Mouse (Mus musculus): ENCODE measurements at regions not wholly inside any gene's neighbourhood (a gene's known extent, or its start where the extent isn't known, plus 50 kb on each side); places are given as distances from the start of the nearest gene placed in this dataset.

DNA sequence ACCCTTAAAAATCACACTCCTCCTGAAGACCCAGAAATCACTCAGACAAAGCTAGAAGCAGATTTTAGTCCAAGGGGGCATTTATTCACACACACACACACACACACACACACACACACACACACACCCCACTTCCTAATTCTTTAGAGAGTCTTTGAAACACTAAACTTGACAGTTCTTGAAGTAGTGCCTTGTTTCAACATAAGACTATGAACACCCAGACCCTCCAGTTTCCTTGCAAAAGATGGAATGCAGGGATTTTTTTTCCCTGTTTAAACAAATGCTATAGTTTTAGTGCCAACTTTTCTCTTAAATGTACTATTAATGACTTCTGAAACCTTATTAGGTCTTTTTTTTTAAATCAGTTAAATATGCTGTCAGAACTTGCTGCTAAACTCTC is 279.2 kb upstream of the Fat1 start:
- Histone ChIP-seq H3K9ac (no peak overlapping the region), H3K27me3 (replicated peaks) (no peaks in the 10 kb centered on the region), H3K36me3 (no peaks in the 10 kb centered on the region), H3K4me3 (no peak overlapping the region), H3K27ac (no peak overlapping the region), H3K4me1 (no peaks in the 10 kb centered on the region), H3K4me2 (no peak overlapping the region), H3K9me3 (replicated peaks) (no peaks in the 10 kb centered on the region)
- ATAC-seq: no peak

- Histone ChIP-seq H3K4me2 (no peak overlapping the region), H3K27ac (no peak overlapping the region), H3K27me3 (replicated peaks) (no peaks in the 10 kb centered on the region), H3K36me3 (no peaks in the 10 kb centered on the region), H3K9me3 (replicated peaks) (no peaks in the 10 kb centered on the region), H3K9ac (no peak overlapping the region), H3K4me3 (no peak overlapping the region), H3K4me1 (no peaks in the 10 kb centered on the region)
- ATAC-seq: no peak
- 65% methylated on average over 4 of the region's 4 CpGs for WGBS (ENCODE audit: insufficient replicate concordance)
Observed at GRCm38 (mm10) chr8:44656470-44656869, 278.8 kb upstream of the Fat1 start.

DNA sequence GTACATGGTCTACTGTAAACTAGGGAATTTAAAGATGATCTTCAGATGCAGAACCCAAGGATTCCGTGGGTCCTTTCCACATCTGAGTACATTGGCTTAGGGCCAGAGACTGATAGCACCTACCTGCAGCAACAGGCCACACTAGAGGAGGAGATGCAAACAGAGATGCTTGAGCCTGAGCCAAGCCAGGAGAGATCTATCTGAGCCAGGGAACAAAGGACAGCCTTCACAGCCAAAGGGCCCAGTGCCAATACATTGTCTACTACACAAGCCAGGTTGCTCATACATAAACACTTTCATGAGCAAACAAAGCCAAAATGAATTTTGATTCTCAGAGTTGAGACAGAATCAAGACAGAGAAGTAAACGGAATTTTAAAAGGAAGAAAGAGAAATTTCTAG is 273.6 kb upstream of the Fat1 start:
- 46% methylated on average over 2 of the region's 2 CpGs for WGBS (ENCODE audit: insufficient replicate concordance)
- Histone ChIP-seq H3K4me1 (no peaks in the 10 kb centered on the region), H3K9ac (no peak overlapping the region), H3K27me3 (replicated peaks) (no peaks in the 10 kb centered on the region), H3K4me2 (no peak overlapping the region), H3K4me3 (no peak overlapping the region), H3K9me3 (replicated peaks) (no peaks in the 10 kb centered on the region), H3K36me3 (no peaks in the 10 kb centered on the region), H3K27ac (no peak overlapping the region)
- no peak for ATAC-seq

GRCm38 (mm10) chr8:44687126-44687525 is 248.1 kb upstream of the Fat1 start:
- H3K4me2 ChIP-seq: no peak overlapping the region

GRCm38 (mm10) chr8:44689837-44690592 is 245.2 kb upstream of the Fat1 start:
- H3K27me3 ChIP-seq (replicated peaks): no peaks in the 10 kb centered on the region
- H3K9ac ChIP-seq: no peak overlapping the region
- H3K9me3 ChIP-seq (replicated peaks): no peaks in the 10 kb centered on the region
- H3K27ac ChIP-seq: no peak overlapping the region
- 72% methylated on average over 9 of the region's 9 CpGs for WGBS (ENCODE audit: insufficient replicate concordance)
- H3K4me2 ChIP-seq: no peak overlapping the region
- H3K4me1 ChIP-seq: no peaks in the 10 kb centered on the region
- no peaks in the 10 kb centered on the region for H3K36me3 ChIP-seq
- H3K4me3 ChIP-seq: no peak overlapping the region
- ATAC-seq: no peak

More at GRCm38 (mm10) chr8:44687126-44687525, 248.1 kb upstream of the Fat1 start:
- Histone ChIP-seq H3K9ac (no peak overlapping the region), H3K36me3 (no peaks in the 10 kb centered on the region), H3K4me1 (no peaks in the 10 kb centered on the region), H3K27ac (no peak overlapping the region), H3K4me3 (no peak overlapping the region), H3K9me3 (replicated peaks) (no peaks in the 10 kb centered on the region), H3K27me3 (replicated peaks) (no peaks in the 10 kb centered on the region)
- 71% methylated on average over 9 of the region's 9 CpGs for WGBS (ENCODE audit: insufficient replicate concordance)
- no peak for ATAC-seq

DNA sequence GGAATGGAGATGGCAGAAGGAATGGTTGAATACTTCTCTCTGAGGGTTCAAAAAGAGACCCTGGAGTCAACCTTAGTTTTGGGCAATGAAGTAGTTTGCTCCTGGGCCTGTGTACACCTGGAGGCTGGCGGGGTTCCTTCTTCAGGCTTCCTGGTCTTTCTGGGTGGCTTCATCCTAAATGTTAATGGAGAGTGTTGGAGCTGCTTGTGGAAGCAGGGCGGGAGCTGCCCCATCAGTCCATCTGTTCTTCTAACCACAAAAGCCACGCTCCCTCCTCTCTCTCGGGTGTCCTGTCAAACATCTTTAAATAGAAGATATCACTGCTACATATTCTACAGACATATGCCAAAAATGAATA is 244.7 kb upstream of the Fat1 start:
- no peaks in the 10 kb centered on the region for H3K27me3 ChIP-seq (replicated peaks)
- no peaks in the 10 kb centered on the region for H3K4me1 ChIP-seq
- H3K36me3 ChIP-seq: no peaks in the 10 kb centered on the region
- no peak overlapping the region for H3K4me3 ChIP-seq
- WGBS (ENCODE audit: insufficient replicate concordance): 29% methylated on average over 4 of the region's 4 CpGs
- no peak overlapping the region for H3K27ac ChIP-seq
- H3K9ac ChIP-seq: no peak overlapping the region
- no peak overlapping the region for H3K4me2 ChIP-seq
- no peaks in the 10 kb centered on the region for H3K9me3 ChIP-seq (replicated peaks)
- no peak for ATAC-seq

GRCm38 (mm10) chr8:44691140-44691539 is 244.1 kb upstream of the Fat1 start:
- Histone ChIP-seq H3K27ac (no peak overlapping the region), H3K9ac (no peak overlapping the region), H3K4me1 (no peaks in the 10 kb centered on the region), H3K36me3 (no peaks in the 10 kb centered on the region), H3K9me3 (replicated peaks) (no peaks in the 10 kb centered on the region), H3K27me3 (replicated peaks) (no peaks in the 10 kb centered on the region), H3K4me2 (no peak overlapping the region), H3K4me3 (no peak overlapping the region)
- no peak for ATAC-seq
- WGBS (ENCODE audit: insufficient replicate concordance): 64% methylated on average over 7 of the region's 7 CpGs

- Histone ChIP-seq H3K27ac (no peak overlapping the region), H3K4me2 (no peak overlapping the region), H3K36me3 (no peaks in the 10 kb centered on the region), H3K9ac (no peak overlapping the region), H3K27me3 (replicated peaks) (no peaks in the 10 kb centered on the region), H3K4me3 (no peak overlapping the region), H3K4me1 (no peaks in the 10 kb centered on the region), H3K9me3 (replicated peaks) (no peaks in the 10 kb centered on the region)
- ATAC-seq: no peak
- WGBS (ENCODE audit: insufficient replicate concordance): 71% methylated on average over 8 of the region's 8 CpGs
Observed at GRCm38 (mm10) chr8:44692036-44692688, 243.1 kb upstream of the Fat1 start.

GRCm38 (mm10) chr8:44694861-44695260 is 240.4 kb upstream of the Fat1 start:
- Histone ChIP-seq H3K36me3 (no peaks in the 10 kb centered on the region), H3K4me1 (no peaks in the 10 kb centered on the region), H3K9ac (no peak overlapping the region), H3K9me3 (replicated peaks) (no peaks in the 10 kb centered on the region), H3K27ac (no peak overlapping the region), H3K27me3 (replicated peaks) (no peaks in the 10 kb centered on the region), H3K4me3 (no peak overlapping the region), H3K4me2 (no peak overlapping the region)
- ATAC-seq: no peak
- 62% methylated on average over 9 of the region's 9 CpGs for WGBS (ENCODE audit: insufficient replicate concordance)

- WGBS (ENCODE audit: insufficient replicate concordance): 50% methylated on average over 9 of the region's 9 CpGs
- Histone ChIP-seq H3K9me3 (replicated peaks) (no peaks in the 10 kb centered on the region), H3K4me1 (no peaks in the 10 kb centered on the region), H3K4me3 (no peak overlapping the region), H3K9ac (no peak overlapping the region), H3K27me3 (replicated peaks) (no peaks in the 10 kb centered on the region), H3K27ac (no peak overlapping the region), H3K36me3 (no peaks in the 10 kb centered on the region), H3K4me2 (no peak overlapping the region)
- ATAC-seq: no peak
Observed at GRCm38 (mm10) chr8:44696066-44696853, 239.0 kb upstream of the Fat1 start.

- Histone ChIP-seq H3K4me1 (no peaks in the 10 kb centered on the region), H3K36me3 (no peaks in the 10 kb centered on the region), H3K27ac (no peak overlapping the region), H3K9ac (no peak overlapping the region), H3K4me3 (no peak overlapping the region), H3K4me2 (no peak overlapping the region), H3K27me3 (replicated peaks) (no peaks in the 10 kb centered on the region), H3K9me3 (replicated peaks) (no peaks in the 10 kb centered on the region)
- WGBS (ENCODE audit: insufficient replicate concordance): 42% methylated on average over 18 of the region's 18 CpGs
- ATAC-seq: peak; percentile 73
Observed at GRCm38 (mm10) chr8:44699384-44700105, 235.7 kb upstream of the Fat1 start.
